Mouse (Mus musculus): ENCODE data around the gene Phf13.

The Phf13 gene

DNA sequence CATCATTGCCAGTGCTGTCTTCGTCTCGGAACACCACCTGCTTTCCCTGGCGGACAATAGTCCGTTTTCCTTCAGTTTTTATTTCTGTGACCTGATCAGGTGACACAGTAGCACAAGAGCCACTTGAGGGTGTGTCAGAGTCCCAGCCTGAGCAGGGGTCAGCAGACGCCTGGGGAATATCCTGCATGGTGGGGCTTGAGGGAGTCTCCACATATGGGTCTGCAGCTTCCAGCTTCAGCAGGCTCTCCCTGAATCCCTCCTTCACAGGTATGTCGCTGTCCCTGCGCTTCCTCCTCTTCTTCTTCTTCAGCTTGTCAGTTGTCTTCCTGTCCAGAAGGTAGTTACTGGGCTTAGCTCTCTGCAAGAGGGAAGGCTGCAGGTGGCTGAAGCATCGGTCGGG lies 4.0 kb downstream of the Phf13 start:
- DNase-seq (ENCODE audit: low spot score in 2 of 2), result no peak

GRCm38 (mm10) chr4:151989110-151989488 lies 7.0 kb downstream of the Phf13 start:
- no peak for DNase-seq (ENCODE audit: low spot score in 2 of 2)

GRCm38 (mm10) chr4:151988342-151989109 lies 7.5 kb downstream of the Phf13 start, which contains the start of gene Thap3:
TSS of gene Thap3 (minus strand) at chr4:151988997.
- peak; percentile 80 to 82 for DNase-seq (ENCODE audit: low spot score in 2 of 2)

GRCm38 (mm10) chr4:151988014-151988341 lies 8.1 kb downstream of the Phf13 start:
- no peak for DNase-seq (ENCODE audit: low spot score in 2 of 2)

GRCm38 (mm10) chr4:151986650-151987049 lies 9.4 kb downstream of the Phf13 start:
- DNase-seq (ENCODE audit: low spot score in 2 of 2), result no peak

- DNase-seq (ENCODE audit: low spot score in 2 of 2), result no peak
Measured at GRCm38 (mm10) chr4:151985886-151986285, 10.2 kb downstream of the Phf13 start.

DNA sequence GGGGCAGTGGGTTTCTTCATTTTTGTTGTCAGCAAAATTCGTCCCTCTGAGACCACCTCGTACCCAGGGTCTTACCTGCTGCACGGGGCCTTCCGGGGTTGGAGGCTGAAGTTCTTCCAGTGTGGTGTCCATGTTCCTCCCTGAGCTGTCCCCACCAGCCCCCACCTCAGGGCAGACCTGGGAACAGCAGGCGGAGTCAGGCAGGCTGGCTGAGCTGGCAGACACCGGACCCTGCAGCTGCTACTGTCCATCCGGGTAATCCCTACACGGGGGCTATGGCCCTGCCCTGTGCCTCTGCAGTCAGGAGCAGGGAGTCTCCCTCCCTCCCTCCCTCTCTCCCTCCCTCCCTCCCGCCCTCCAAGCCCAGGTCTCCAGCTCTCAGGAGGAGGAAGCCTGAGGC lies 12.5 kb downstream of the Phf13 start:
- no peak for DNase-seq (ENCODE audit: low spot score in 2 of 2)

DNA sequence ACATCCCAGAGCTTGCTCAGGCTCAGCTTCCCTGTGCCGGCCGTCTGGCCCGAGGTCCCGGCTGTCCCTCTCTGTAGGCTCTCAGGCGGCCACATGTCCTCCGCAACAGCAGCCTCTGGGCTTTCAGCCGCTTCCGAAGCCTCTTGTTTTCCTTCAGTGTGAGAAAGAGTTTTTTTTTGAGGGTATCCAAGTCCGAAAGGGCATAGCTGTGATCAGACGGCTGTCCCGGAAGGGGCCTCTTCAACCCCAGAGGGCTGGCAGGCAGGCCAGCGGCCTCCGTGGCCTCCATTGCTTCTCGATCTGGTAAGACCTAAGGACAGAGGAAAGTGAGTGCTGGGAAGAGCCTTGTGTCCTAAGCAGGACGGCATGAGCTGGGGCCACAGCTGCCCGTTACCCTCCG lies 13.0 kb downstream of the Phf13 start:
- DNase-seq (ENCODE audit: low spot score in 2 of 2), result no peak

GRCm38 (mm10) chr4:151981363-151981762 lies 14.7 kb downstream of the Phf13 start:
- peak; percentile 72 to 87 for DNase-seq (ENCODE audit: low spot score in 2 of 2)

DNA sequence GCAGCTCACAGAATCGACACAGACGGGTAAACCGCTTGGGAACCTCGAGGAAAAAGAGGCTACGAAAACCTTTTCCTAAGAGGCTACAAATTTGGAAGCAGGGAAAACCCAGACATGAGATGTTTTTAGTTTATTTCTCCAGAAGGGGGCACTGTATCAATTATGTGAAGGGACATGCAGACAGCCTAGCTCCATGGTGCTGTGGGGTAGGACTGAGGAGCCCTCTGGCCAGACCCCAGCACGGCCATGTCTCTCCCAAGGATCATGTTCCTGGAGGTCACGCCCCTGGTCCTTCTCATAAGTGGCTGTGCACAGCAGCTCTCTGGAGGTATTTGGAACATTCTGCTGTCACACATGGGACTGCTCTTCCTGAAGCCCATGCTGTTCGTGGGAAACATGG lies 15.4 kb downstream of the Phf13 start:
- no peak for DNase-seq (ENCODE audit: low spot score in 2 of 2)

- peak; percentile 68 to 86 for DNase-seq (ENCODE audit: low spot score in 2 of 2)
Measured at GRCm38 (mm10) chr4:151977748-151978147, 18.3 kb downstream of the Phf13 start.

DNA sequence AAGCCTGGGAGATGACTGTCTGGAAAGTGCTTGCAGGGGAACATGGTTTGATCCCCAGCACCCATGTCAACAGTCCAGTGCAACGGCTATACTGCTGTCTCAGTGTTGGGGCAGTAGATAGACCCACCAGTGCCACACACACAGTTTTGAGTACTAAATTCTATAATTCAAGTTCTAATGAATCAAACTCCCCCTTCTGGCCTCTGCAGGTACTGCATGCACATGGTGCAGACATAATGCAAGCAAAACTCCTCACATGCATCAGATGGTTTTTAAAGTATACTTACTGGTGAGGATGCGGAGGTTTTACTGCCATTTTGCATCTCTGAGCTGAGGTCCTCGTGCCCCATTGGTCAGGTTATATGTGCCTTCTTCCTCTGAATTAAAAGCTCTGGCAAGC lies 20.6 kb downstream of the Phf13 start:
- no peak for DNase-seq (ENCODE audit: low spot score in 2 of 2)

DNA sequence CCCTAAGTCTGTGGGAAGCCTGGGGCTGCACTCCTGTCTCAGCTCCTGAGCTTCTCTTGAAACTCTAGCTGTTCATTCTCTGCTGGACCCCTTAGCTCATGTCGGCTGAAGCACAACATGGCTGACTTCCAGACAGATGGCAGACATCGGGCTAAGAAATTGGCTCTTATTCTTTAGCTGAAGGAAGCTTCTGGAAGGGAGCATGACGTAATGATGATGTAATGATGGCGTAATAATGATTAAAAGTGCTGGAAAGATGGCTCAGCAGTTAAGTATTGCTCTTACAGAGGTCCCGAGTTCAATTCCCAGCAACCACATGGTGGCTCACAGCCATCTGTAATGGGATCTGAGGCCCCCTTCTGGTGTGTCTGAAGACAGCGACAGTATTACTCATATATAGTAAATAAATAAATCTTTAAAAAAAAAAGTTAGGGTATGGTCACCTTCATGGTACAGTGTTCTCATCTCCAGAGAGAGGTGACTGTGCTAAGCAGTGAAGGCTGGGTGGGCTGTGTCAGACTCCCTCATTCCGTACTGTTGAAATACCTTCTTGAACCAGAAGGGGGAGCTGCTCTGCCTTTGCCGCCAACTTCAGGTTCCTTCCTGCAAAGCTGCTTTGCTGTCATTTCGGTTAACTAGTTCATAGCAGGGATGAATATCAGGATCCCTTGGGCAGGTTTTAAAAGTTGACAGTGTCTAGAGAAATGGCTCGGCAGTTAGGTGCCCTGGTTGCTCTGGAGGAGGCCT lies 23.7 kb downstream of the Phf13 start:
- no peak for DNase-seq (ENCODE audit: low spot score in 2 of 2)

- DNase-seq (ENCODE audit: low spot score in 2 of 2), result no peak
Measured at GRCm38 (mm10) chr4:151968204-151968921, 27.7 kb downstream of the Phf13 start.

- DNase-seq (ENCODE audit: low spot score in 2 of 2), result no peak
Measured at GRCm38 (mm10) chr4:151962817-151963216, 33.2 kb downstream of the Phf13 start.

DNA sequence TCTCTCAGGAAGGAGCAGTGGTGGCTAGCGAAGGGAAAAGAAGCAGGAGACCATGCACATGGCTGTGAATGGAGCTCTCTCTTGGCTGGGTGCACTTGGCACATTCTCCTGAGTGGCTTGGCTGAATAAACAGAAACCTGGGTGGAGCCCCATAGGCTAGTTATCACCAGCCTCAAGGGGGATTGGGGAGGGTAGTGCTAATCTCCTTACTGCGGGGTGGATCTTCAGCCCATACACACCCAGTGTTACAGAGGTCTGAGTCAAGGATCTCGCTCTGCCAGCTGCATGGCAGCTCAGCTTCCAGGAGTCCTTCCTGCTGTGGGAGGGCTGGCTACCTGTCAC lies 35.6 kb downstream of the Phf13 start:
- DNase-seq (ENCODE audit: low spot score in 2 of 2), result no peak

DNA sequence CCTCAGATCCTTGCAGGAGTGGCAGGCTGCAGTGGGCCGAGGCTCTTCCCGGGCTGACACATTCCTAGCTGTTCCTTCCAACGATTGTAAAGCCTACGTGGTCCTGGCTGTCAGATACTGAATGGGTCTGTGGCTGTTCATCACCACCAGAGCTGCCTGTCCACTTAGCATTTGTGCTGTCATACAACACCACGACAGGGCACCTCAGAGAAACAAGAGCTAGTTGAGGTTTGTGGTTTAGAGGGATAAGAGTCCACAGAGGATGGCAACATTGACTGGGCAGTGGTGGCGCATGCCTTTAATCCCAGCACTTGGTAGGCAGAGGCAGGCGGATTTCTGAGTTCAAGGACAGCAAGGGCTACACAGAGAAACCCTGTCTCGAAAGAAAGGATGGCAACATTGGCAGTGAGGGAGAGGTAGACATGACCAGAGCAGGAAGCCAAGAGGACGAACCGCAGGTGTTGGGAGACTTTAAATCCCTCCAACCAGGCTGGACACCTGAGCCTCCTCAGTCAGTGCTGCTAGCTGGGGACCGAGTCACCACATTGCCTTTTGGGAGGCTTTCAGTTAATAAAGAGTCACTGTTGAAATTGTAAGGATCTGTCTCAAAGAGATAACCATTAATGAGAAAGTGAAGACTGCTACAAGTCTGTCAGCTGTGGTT lies 36.1 kb downstream of the Phf13 start:
- no peak for DNase-seq (ENCODE audit: low spot score in 2 of 2)

GRCm38 (mm10) chr4:151957584-151958315 lies 38.3 kb downstream of the Phf13 start:
- no peak for DNase-seq (ENCODE audit: low spot score in 2 of 2)

GRCm38 (mm10) chr4:151955791-151956190 lies 40.3 kb downstream of the Phf13 start:
- no peak for DNase-seq (ENCODE audit: low spot score in 2 of 2)

DNA sequence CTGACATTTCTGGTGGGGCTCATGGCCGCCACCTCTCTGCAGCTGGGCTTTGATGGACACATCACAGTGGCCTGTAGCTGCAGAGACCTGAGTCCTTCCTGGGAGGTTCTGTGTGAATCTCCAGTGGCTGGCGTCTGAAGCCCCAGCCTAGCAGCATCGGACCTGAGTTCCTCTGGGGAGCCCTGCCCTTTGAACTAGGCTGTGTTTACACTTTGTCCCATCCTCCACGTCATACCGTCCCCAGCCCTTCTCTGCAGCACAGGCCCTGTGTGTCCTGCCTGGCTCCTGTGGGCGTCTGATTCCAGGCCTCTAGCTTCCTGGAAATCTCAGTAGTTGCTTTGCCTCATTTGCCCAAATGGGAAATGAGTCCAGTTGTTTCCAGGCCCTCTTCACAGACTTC lies 42.8 kb downstream of the Phf13 start:
- no peak for DNase-seq (ENCODE audit: low spot score in 2 of 2)
